Mouse (Mus musculus) embryonic fibroblast, embryonic 13.5 days (primary cell): ENCODE measurements around the gene Rrh.

Source experiments
- CTCF ChIP-seq: IDR thresholded peaks from 2 replicates; pipeline ENCODE4 v1.5.1; 2011; ENCODE audit warnings: mild to moderate bottlenecking, control low read depth, low read length, moderate library complexity, borderline replicate concordance; ENCODE audit not compliant: insufficient read depth
- POLR2A ChIP-seq: IDR thresholded peaks from 2 replicates; pipeline ENCODE4 v1.6.1; 2011; ENCODE audit warnings: low read depth, mild to moderate bottlenecking, control low read depth, low read length, moderate library complexity

DNA sequence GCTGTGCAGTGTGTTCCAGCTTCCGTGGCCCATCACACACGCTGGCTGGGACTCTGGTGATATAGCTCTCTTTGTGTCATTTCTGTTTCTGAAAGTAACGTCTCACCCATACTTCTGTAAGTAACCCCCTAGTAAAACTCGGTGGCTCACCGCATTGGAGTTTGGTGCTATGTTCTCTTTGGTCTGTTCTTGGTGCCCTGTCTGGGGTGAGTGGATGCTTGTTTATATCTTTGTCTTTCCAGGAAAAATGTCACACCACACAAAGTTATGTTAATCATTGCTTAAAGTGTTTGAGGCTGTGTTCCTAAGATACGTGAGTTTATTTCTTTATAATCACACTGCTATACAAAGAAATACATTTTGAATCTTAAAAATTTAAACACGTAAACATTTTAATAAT lies 24.5 kb upstream of the Rrh start:
- TF ChIP-seq POLR2A (no peak), CTCF (no peak)
